Mouse (Mus musculus) intestine, embryonic 14.5 days (tissue): ENCODE results near the gene Kntc1. TPM values are rescaled to one million over a fixed set of nuclear protein-coding genes. Genes with fewer than 3 reads are reported as not detected.

Source experiments
- ATAC-seq: fragments of 200-750 bp; cut with Nextera tagmentation; replicated peaks from 2 replicates; pipeline ENCODE4 v1.8.0; 2017; ENCODE audit warnings: low read depth, moderate number of reproducible peaks, moderate TSS enrichment, moderate library complexity; ENCODE audit not compliant: low FRiP score, low TSS enrichment
- DNase-seq: peaks from one replicate; pipeline ENCODE4 v3.0.0-alpha.2; 2018; ENCODE audit warnings: low spot score
- H3K27ac ChIP-seq: fragments of 300-500 bp; sonication (generic); 2 replicates; pipeline ENCODE4 v1.5.1; 2014; ENCODE audit warnings: low read depth, mild to moderate bottlenecking, control low read depth
- H3K27me3 ChIP-seq: fragments of 300-500 bp; sonication (generic); replicated peaks from 2 replicates; pipeline ENCODE4 v1.6.1; 2014; ENCODE audit warnings: low read length, control low read depth; ENCODE audit not compliant: control insufficient read depth, insufficient read depth
- H3K36me3 ChIP-seq: fragments of 300-500 bp; sonication (generic); 2 replicates; pipeline ENCODE4 v1.6.1; 2014; ENCODE audit warnings: low read length, control low read depth; ENCODE audit not compliant: control insufficient read depth, insufficient read depth
- H3K4me1 ChIP-seq: fragments of 300-500 bp; sonication (generic); replicated peaks from 2 replicates; pipeline ENCODE4 v1.6.1; 2014; ENCODE audit warnings: low read length, control low read depth, mixed read lengths; ENCODE audit not compliant: control insufficient read depth, insufficient read depth
- H3K4me2 ChIP-seq: fragments of 300-500 bp; sonication (generic); 2 replicates; pipeline ENCODE4 v1.6.1; 2014; ENCODE audit warnings: low read length
- H3K4me3 ChIP-seq: fragments of 300-500 bp; sonication (generic); 2 replicates; pipeline ENCODE4 v1.5.1; 2014; ENCODE audit warnings: low read depth, low read length, control low read depth, mixed read lengths
- H3K9ac ChIP-seq: fragments of 300-500 bp; sonication (generic); 2 replicates; pipeline ENCODE4 v1.6.1; 2014; ENCODE audit warnings: mild to moderate bottlenecking, low read length
- H3K9me3 ChIP-seq: fragments of 300-500 bp; sonication (generic); 2 replicates; pipeline ENCODE4 v1.6.1; 2016; ENCODE audit warnings: low read length, control low read depth; ENCODE audit not compliant: control insufficient read depth
- WGBS: fragments of 180-500 bp; shearing (Covaris S2); extraction: QIAGEN DNeasy Blood & Tissue Kit; methylation state at CpG from one replicate; pipeline ENCODE4 v1.1.7; 2014; 5-methylcytosine and 5-hydroxymethylcytosine counted together
- polyA plus RNA-seq: library from polyadenylated mRNA; unstranded; fragments of >200 nt; fragmentation: Nextera tagmentation; extraction: Ambion mirVana; gene quantifications from 2 replicates; pipeline ENCODE4 v1.2.1, GENCODE M21; 2014

The Kntc1 gene
- polyA plus RNA-seq, 1 experiment from 2014 or later, result 35.9 TPM

GRCm38 (mm10) chr5:123844316-123844715, 94.8 kb downstream of the Kntc1 start:
- H3K9ac ChIP-seq, result no peak overlapping the region
- no peak for DNase-seq
- H3K36me3 ChIP-seq, result no peaks in the 10 kb centered on the region
- 80% methylated on average over 14 of the region's 14 CpGs for whole genome bisulfite sequencing
- no peaks in the 10 kb centered on the region for H3K9me3 ChIP-seq
- 0 out of 2 replicates have a peak, but pooled peaks cover 4% of the 10 kb centered on the region for H3K4me1 ChIP-seq
- no peaks in the 10 kb centered on the region for H3K27me3 ChIP-seq
- H3K27ac ChIP-seq, result peak overlapping the region; percentile 57; the same call in 1 of the 2 replicates
- ATAC-seq, result no peak
- H3K4me3 ChIP-seq, result no peak overlapping the region
- no peak overlapping the region for H3K4me2 ChIP-seq

GRCm38 (mm10) chr5:123851398-123851797, 101.9 kb downstream of the Kntc1 start:
- no peaks in the 10 kb centered on the region for H3K27me3 ChIP-seq
- 45% methylated on average over 2 of the region's 2 CpGs for WGBS
- DNase-seq (no peak), ATAC-seq (no peak)
- H3K4me1 ChIP-seq, result no peaks in the 10 kb centered on the region
- H3K9ac ChIP-seq, result no peak overlapping the region
- no peak overlapping the region for H3K27ac ChIP-seq
- no peaks in the 10 kb centered on the region for H3K36me3 ChIP-seq
- H3K4me2 ChIP-seq, result no peak overlapping the region
- no peak overlapping the region for H3K4me3 ChIP-seq
- no peaks in the 10 kb centered on the region for H3K9me3 ChIP-seq

DNA sequence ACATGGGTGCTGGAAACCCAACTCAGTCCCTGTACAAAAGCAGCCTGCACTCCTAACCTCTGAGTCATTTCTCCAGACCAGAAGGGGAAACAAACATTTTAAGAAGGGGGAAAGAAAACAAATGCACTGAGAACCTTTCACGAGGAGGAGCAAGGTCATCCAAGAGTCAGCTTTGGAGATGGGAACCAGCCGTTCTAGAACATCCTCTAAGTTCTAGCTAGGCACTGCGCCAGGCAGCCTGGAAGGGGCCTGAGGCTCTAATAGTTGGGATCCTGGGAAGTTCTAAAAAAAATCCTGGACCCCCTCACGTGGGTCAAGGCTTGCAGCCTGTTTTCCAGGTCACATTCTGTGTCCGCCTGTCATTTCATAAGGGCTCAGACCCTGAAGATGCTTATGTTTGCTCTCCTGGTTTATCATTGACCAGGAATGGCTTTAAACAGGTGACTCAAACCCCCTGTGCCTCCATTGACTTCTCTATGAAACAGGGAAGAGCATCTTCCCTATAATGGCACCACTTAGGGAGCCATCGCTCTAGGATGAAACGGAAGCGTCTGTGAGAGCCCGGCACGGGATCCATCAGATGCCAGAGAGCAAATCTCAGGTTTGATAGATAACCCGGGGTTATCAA, 104.5 kb downstream of the Kntc1 start:
- Histone ChIP-seq H3K27me3 (no peaks in the 10 kb centered on the region), H3K36me3 (no peaks in the 10 kb centered on the region), H3K4me3 (no peak overlapping the region), H3K4me2 (0 out of 2 replicates have a peak overlapping the region, but pooled peaks have one; percentile 5), H3K27ac (peak overlapping the region; percentile 64), H3K9me3 (no peaks in the 10 kb centered on the region), H3K4me1 (no peaks in the 10 kb centered on the region), H3K9ac (no peak overlapping the region)
- ATAC-seq (peak; percentile 79), DNase-seq (peak; percentile 69)
- WGBS, result 67% methylated on average over 11 of the region's 11 CpGs

GRCm38 (mm10) chr5:123854511-123854910, 105.0 kb downstream of the Kntc1 start:
- Histone ChIP-seq H3K27me3 (no peaks in the 10 kb centered on the region), H3K27ac (peak overlapping the region; percentile 64), H3K9me3 (no peaks in the 10 kb centered on the region), H3K36me3 (no peaks in the 10 kb centered on the region), H3K4me1 (no peaks in the 10 kb centered on the region), H3K4me2 (0 out of 2 replicates have a peak overlapping the region, but pooled peaks have one; percentile 5), H3K4me3 (no peak overlapping the region), H3K9ac (no peak overlapping the region)
- 63% methylated on average over 9 of the region's 9 CpGs for WGBS
- peak; percentile 88 for ATAC-seq
- no peak for DNase-seq

DNA sequence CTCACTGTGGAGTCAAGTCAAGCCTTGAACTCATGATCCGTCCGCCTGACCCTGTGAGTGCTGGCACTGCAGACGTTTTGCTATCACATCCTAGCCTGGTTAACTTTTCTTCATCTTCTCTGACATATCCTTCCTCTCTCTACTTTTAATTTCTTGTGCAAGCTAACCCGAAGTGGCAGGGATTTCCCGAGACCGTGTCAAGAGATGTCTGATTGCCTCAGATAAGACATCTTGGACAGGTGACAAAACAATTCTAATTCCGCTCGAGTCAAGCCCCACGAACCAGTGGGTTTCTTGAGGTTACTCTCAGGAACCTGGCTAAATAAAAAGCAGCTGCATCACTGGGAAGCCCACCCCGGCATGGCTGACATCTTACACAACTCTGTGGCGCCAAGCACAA, 109.3 kb downstream of the Kntc1 start:
- Histone ChIP-seq H3K9ac (no peak overlapping the region), H3K4me3 (no peak overlapping the region), H3K36me3 (no peaks in the 10 kb centered on the region), H3K4me2 (no peak overlapping the region), H3K27me3 (no peaks in the 10 kb centered on the region), H3K9me3 (no peaks in the 10 kb centered on the region), H3K27ac (no peak overlapping the region), H3K4me1 (no peaks in the 10 kb centered on the region)
- 86% methylated on average over 11 of the region's 11 CpGs for WGBS
- DNase-seq (no peak), ATAC-seq (no peak)

GRCm38 (mm10) chr5:123862374-123863350, 113.1 kb downstream of the Kntc1 start:
- Histone ChIP-seq H3K9ac (no peak overlapping the region), H3K4me3 (no peak overlapping the region), H3K4me1 (no peaks in the 10 kb centered on the region), H3K27me3 (no peaks in the 10 kb centered on the region), H3K9me3 (no peaks in the 10 kb centered on the region), H3K36me3 (no peaks in the 10 kb centered on the region), H3K4me2 (0 out of 2 replicates have a peak overlapping the region, but pooled peaks have one; percentile 6), H3K27ac (no peak overlapping the region)
- 70% methylated on average over 15 of the region's 15 CpGs for WGBS
- DNase-seq, result no peak
- no peak for ATAC-seq

GRCm38 (mm10) chr5:123863934-123864333, 114.4 kb downstream of the Kntc1 start:
- no peaks in the 10 kb centered on the region for H3K9me3 ChIP-seq
- no peaks in the 10 kb centered on the region for H3K36me3 ChIP-seq
- DNase-seq, result no peak
- H3K4me3 ChIP-seq, result no peak overlapping the region
- H3K27ac ChIP-seq, result no peak overlapping the region
- no peak for ATAC-seq
- H3K4me1 ChIP-seq, result no peaks in the 10 kb centered on the region
- WGBS, result 90% methylated on average over 14 of the region's 14 CpGs
- no peak overlapping the region for H3K4me2 ChIP-seq
- no peaks in the 10 kb centered on the region for H3K27me3 ChIP-seq
- H3K9ac ChIP-seq, result no peak overlapping the region

- no peaks in the 10 kb centered on the region for H3K4me1 ChIP-seq
- no peak within 1 kb of the TSS for H3K4me3 ChIP-seq
- H3K4me2 ChIP-seq, result no peak within 1 kb of the TSS
- no peak for DNase-seq
- H3K36me3 ChIP-seq, result no peaks in the 10 kb centered on the region
- no peaks in the 10 kb centered on the region for H3K27me3 ChIP-seq
- no peaks in the 10 kb centered on the region for H3K9me3 ChIP-seq
- H3K9ac ChIP-seq, result no peak within 1 kb of the TSS
- no peak within 1 kb of the TSS for H3K27ac ChIP-seq
- no peak for ATAC-seq
- 61% methylated on average over 12 of the region's 12 CpGs for WGBS
Measured at GRCm38 (mm10) chr5:123865365-123865764, 115.8 kb downstream of the Kntc1 start, which contains the start of gene Hcar2. TSS of gene Hcar2 (minus strand) at chr5:123865499.
